Mouse (Mus musculus) adrenal gland, postnatal 36 days (tissue): ENCODE results near the gene Sln. TPM values are rescaled to one million over a fixed set of nuclear protein-coding genes. Genes with fewer than 3 reads are reported as not detected.

Source experiments
- DNase-seq, 2 experiments: peaks; one replicate each; pipeline ENCODE4 v3.0.0; 2021; ENCODE audit warnings: mixed read lengths in 1 of 2
- long read RNA-seq, 2 experiments: library from polyadenylated mRNA; stranded (forward); transcript quantifications; one replicate each; pipeline ENCODE4 v2.0.0; 2021; ENCODE audit warnings: borderline sequencing depth in 2 of 2
- total RNA-seq, 2 experiments: library from RNA; stranded (reverse); gene quantifications; 2 replicates each; pipeline ENCODE4 v1.2.3; 2021

The Sln gene
- total RNA-seq = not detected
- long read RNA-seq, experiment 1, partial matches to known transcripts = 0 of 2 reads
- long read RNA-seq, experiment 1, other reads (novel, unspliced or antisense) = 0 of 2 reads
- long read RNA-seq, experiment 2 = 0 reads

- no peak for DNase-seq
Measured at GRCm38 (mm10) chr9:53849864-53850263, at the start of gene Sln. Gene Sln, plus strand, starts transcription at chr9:53850164.

GRCm38 (mm10) chr9:53802921-53803320 is 47.0 kb upstream of the Sln start:
- no peak for DNase-seq

- no peak for DNase-seq
Measured at GRCm38 (mm10) chr9:53806496-53807086, 43.4 kb upstream of the Sln start.

GRCm38 (mm10) chr9:53813418-53813817 is 36.5 kb upstream of the Sln start:
- DNase-seq = no peak

- DNase-seq = peak; percentile 68 to 76
Measured at GRCm38 (mm10) chr9:53818760-53819159, 31.2 kb upstream of the Sln start.

GRCm38 (mm10) chr9:53825318-53825717 is 24.6 kb upstream of the Sln start:
- DNase-seq = peak in 1 of 2 experiments; percentile 7

GRCm38 (mm10) chr9:53829081-53829865 is 20.7 kb upstream of the Sln start:
- DNase-seq = peak; percentile 30 to 51

- DNase-seq = no peak
Measured at GRCm38 (mm10) chr9:53829866-53830209, 20.1 kb upstream of the Sln start.

- DNase-seq = no peak
Measured at GRCm38 (mm10) chr9:53835039-53835438, 14.9 kb upstream of the Sln start.

GRCm38 (mm10) chr9:53835976-53836375 is 14.0 kb upstream of the Sln start:
- no peak for DNase-seq

- DNase-seq = no peak
Measured at GRCm38 (mm10) chr9:53838816-53839215, 11.1 kb upstream of the Sln start.

GRCm38 (mm10) chr9:53848548-53848947 is 1.4 kb upstream of the Sln start:
- DNase-seq = no peak

- DNase-seq = no peak
Measured at GRCm38 (mm10) chr9:53852158-53852557, 2.2 kb downstream of the Sln start.

GRCm38 (mm10) chr9:53853672-53854071 is 3.7 kb downstream of the Sln start:
- no peak for DNase-seq

GRCm38 (mm10) chr9:53854525-53854924 is 4.6 kb downstream of the Sln start:
- DNase-seq = no peak

- DNase-seq = no peak
Measured at GRCm38 (mm10) chr9:53857864-53858263, 7.9 kb downstream of the Sln start.

GRCm38 (mm10) chr9:53873239-53873638 is 23.3 kb downstream of the Sln start:
- no peak for DNase-seq

- DNase-seq = peak in 1 of 2 experiments; percentile 3
Measured at GRCm38 (mm10) chr9:53877423-53877822, 27.5 kb downstream of the Sln start.

- no peak for DNase-seq
Measured at GRCm38 (mm10) chr9:53883588-53884280, 33.8 kb downstream of the Sln start.

GRCm38 (mm10) chr9:53890075-53890474 is 40.1 kb downstream of the Sln start:
- DNase-seq = peak; percentile 36 to 42

- no peak for DNase-seq
Measured at GRCm38 (mm10) chr9:53895827-53896226, 45.9 kb downstream of the Sln start.

GRCm38 (mm10) chr9:53899836-53900235 is 49.9 kb downstream of the Sln start:
- DNase-seq = no peak

- DNase-seq = no peak
Measured at GRCm38 (mm10) chr9:53903215-53903842, 53.4 kb downstream of the Sln start.
